Mouse (Mus musculus) layer of hippocampus, adult 11-12 months (tissue): ENCODE data around the gene Hist1h2bp.
"Not testable (repeated sequence)": the region's sequence is repeated elsewhere in the genome, so short reads cannot be mapped to it uniquely, and the experiment has no call there.

ENCODE experiments used
- DNase-seq: peaks from one replicate; pipeline ENCODE4 v3.0.0; 2022; ENCODE audit warnings: low spot score

Hist1h2bp gene

GRCm38 (mm10) chr13:21786899-21787629, at the start of gene Hist1h2bp, which contains the start of gene Hist1h2an:
Gene Hist1h2bp, plus strand, starts transcription at chr13:21787461.
Gene Hist1h2an, minus strand, starts transcription at chr13:21787218.
- peak; percentile 94 for DNase-seq

GRCm38 (mm10) chr13:21745006-21745405, 42.3 kb upstream of the Hist1h2bp start:
- DNase-seq, result no peak

GRCm38 (mm10) chr13:21749387-21750158, 37.7 kb upstream of the Hist1h2bp start:
- no peak for DNase-seq

- peak; percentile 93 for DNase-seq
Measured at GRCm38 (mm10) chr13:21750159-21751017, 36.9 kb upstream of the Hist1h2bp start, which contains the start of gene Hist1h4k. Gene Hist1h4k, minus strand, starts transcription at chr13:21750505.

- no peak for DNase-seq
Measured at GRCm38 (mm10) chr13:21751417-21751816, 35.8 kb upstream of the Hist1h2bp start.

- DNase-seq, result no peak
Measured at GRCm38 (mm10) chr13:21751827-21752226, 35.4 kb upstream of the Hist1h2bp start.

- no peak for DNase-seq
Measured at GRCm38 (mm10) chr13:21752356-21752755, 34.9 kb upstream of the Hist1h2bp start.

- DNase-seq, result no peak
Measured at GRCm38 (mm10) chr13:21753051-21753523, 34.2 kb upstream of the Hist1h2bp start.

GRCm38 (mm10) chr13:21753524-21754285, 33.6 kb upstream of the Hist1h2bp start, which contains the start of the genes Hist1h2ak and Hist1h2bn:
Gene Hist1h2ak, minus strand, starts transcription at chr13:21753827.
Gene Hist1h2bn, plus strand, starts transcription at chr13:21754123.
- DNase-seq, result peak; percentile 78

GRCm38 (mm10) chr13:21754294-21755001, 32.8 kb upstream of the Hist1h2bp start:
- not testable (repeated sequence) for DNase-seq

- no peak for DNase-seq
Measured at GRCm38 (mm10) chr13:21755707-21756106, 31.6 kb upstream of the Hist1h2bp start.

GRCm38 (mm10) chr13:21778814-21779766, 8.2 kb upstream of the Hist1h2bp start:
- peak; percentile 69 for DNase-seq

- peak; percentile 41 for DNase-seq
Measured at GRCm38 (mm10) chr13:21779767-21780731, 7.2 kb upstream of the Hist1h2bp start, which contains the start of gene Hist1h1b. Gene Hist1h1b, minus strand, starts transcription at chr13:21780625.

GRCm38 (mm10) chr13:21781021-21781555, 6.2 kb upstream of the Hist1h2bp start:
- DNase-seq, result no peak

GRCm38 (mm10) chr13:21781639-21782038, 5.6 kb upstream of the Hist1h2bp start:
- DNase-seq, result no peak

GRCm38 (mm10) chr13:21782361-21783254, 4.7 kb upstream of the Hist1h2bp start:
- peak; percentile 27 for DNase-seq

GRCm38 (mm10) chr13:21783255-21783617, 4.0 kb upstream of the Hist1h2bp start, which contains the start of gene Hist1h3i:
Gene Hist1h3i, minus strand, starts transcription at chr13:21783370.
- peak; percentile 69 for DNase-seq
